Mouse (Mus musculus) regulatory T cell (primary cell): ENCODE results near the gene Ptpro.

ENCODE experiments used
- in situ Hi-C: fragments of 300-600 bp; cut with MboI, MseI; formaldehyde crosslinking; loops from one replicate; pipeline ENCODE4 v1.15.1; 2025; ENCODE audit warnings: high pct_unique_total_duplicates

Gene Ptpro

GRCm38 (mm10) chr6:137252194-137252886, at the start of gene Ptpro:
Gene Ptpro, plus strand, starts transcription at chr6:137252319.
- in situ Hi-C loops, result no loop called here

- in situ Hi-C loops, result loop anchor here (10.0 kb wide), 2 partner anchors 202 to 522 kb away; no protein-coding TSS in a partner anchor
Observed at GRCm38 (mm10) chr6:137202661-137203060, 49.5 kb upstream of the Ptpro start.

GRCm38 (mm10) chr6:137205662-137206400, 46.3 kb upstream of the Ptpro start:
- in situ Hi-C loops, result loop anchor here (10.0 kb wide), 2 partner anchors 199 to 519 kb away; no protein-coding TSS in a partner anchor

- in situ Hi-C loops, result loop anchor here (10.0 kb wide), 2 partner anchors 198 to 518 kb away; no protein-coding TSS in a partner anchor
Observed at GRCm38 (mm10) chr6:137207126-137207525, 45.0 kb upstream of the Ptpro start.

GRCm38 (mm10) chr6:137209992-137210391, 42.1 kb upstream of the Ptpro start:
- in situ Hi-C loops, result loop anchor here (10.0 kb wide), 2 partner anchors 195 to 515 kb away; no protein-coding TSS in a partner anchor

- in situ Hi-C loops, result no loop called here
Observed at GRCm38 (mm10) chr6:137210991-137211390, 41.1 kb upstream of the Ptpro start.

- in situ Hi-C loops, result no loop called here
Observed at GRCm38 (mm10) chr6:137211441-137211840, 40.7 kb upstream of the Ptpro start.

GRCm38 (mm10) chr6:137217841-137218463, 34.2 kb upstream of the Ptpro start:
- in situ Hi-C loops, result no loop called here

- in situ Hi-C loops, result no loop called here
Observed at GRCm38 (mm10) chr6:137252887-137253242, 746 bp downstream of the Ptpro start.

- in situ Hi-C loops, result no loop called here
Observed at GRCm38 (mm10) chr6:137253415-137253814, 1.3 kb downstream of the Ptpro start.

- in situ Hi-C loops, result no loop called here
Observed at GRCm38 (mm10) chr6:137261033-137261432, 8.9 kb downstream of the Ptpro start.

- in situ Hi-C loops, result no loop called here
Observed at GRCm38 (mm10) chr6:137262087-137262486, 10.0 kb downstream of the Ptpro start.

- in situ Hi-C loops, result no loop called here
Observed at GRCm38 (mm10) chr6:137268019-137268418, 15.9 kb downstream of the Ptpro start.

- in situ Hi-C loops, result no loop called here
Observed at GRCm38 (mm10) chr6:137268592-137268991, 16.5 kb downstream of the Ptpro start.

GRCm38 (mm10) chr6:137272513-137272912, 20.4 kb downstream of the Ptpro start:
- in situ Hi-C loops, result no loop called here

- in situ Hi-C loops, result no loop called here
Observed at GRCm38 (mm10) chr6:137277587-137277994, 25.5 kb downstream of the Ptpro start.

GRCm38 (mm10) chr6:137279576-137279975, 27.5 kb downstream of the Ptpro start:
- in situ Hi-C loops, result no loop called here

GRCm38 (mm10) chr6:137281541-137282049, 29.5 kb downstream of the Ptpro start:
- in situ Hi-C loops, result loop anchor here (10.0 kb wide), 1 partner anchor 63 kb away; no protein-coding TSS in a partner anchor

- in situ Hi-C loops, result loop anchor here (10.0 kb wide), 1 partner anchor 63 kb away; no protein-coding TSS in a partner anchor
Observed at GRCm38 (mm10) chr6:137282050-137282449, 29.9 kb downstream of the Ptpro start.

- in situ Hi-C loops, result loop anchor here (10.0 kb wide), 1 partner anchor 58 kb away; no protein-coding TSS in a partner anchor
Observed at GRCm38 (mm10) chr6:137286376-137286775, 34.3 kb downstream of the Ptpro start.

- in situ Hi-C loops, result loop anchor here (10.0 kb wide), 1 partner anchor 57 kb away; no protein-coding TSS in a partner anchor
Observed at GRCm38 (mm10) chr6:137287788-137288187, 35.7 kb downstream of the Ptpro start.

- in situ Hi-C loops, result loop anchor here (10.0 kb wide), 1 partner anchor 57 kb away; no protein-coding TSS in a partner anchor
Observed at GRCm38 (mm10) chr6:137288264-137288663, 36.1 kb downstream of the Ptpro start.
